Mouse (Mus musculus): ENCODE measurements around the gene Ldlr.
A peak's percentile ranks its signal among the peaks of the same experiment; 100 is the strongest.
"Not testable (repeated sequence)": the region's sequence is repeated elsewhere in the genome, so short reads cannot be mapped to it uniquely, and the experiment has no call there.

The Ldlr gene

DNA sequence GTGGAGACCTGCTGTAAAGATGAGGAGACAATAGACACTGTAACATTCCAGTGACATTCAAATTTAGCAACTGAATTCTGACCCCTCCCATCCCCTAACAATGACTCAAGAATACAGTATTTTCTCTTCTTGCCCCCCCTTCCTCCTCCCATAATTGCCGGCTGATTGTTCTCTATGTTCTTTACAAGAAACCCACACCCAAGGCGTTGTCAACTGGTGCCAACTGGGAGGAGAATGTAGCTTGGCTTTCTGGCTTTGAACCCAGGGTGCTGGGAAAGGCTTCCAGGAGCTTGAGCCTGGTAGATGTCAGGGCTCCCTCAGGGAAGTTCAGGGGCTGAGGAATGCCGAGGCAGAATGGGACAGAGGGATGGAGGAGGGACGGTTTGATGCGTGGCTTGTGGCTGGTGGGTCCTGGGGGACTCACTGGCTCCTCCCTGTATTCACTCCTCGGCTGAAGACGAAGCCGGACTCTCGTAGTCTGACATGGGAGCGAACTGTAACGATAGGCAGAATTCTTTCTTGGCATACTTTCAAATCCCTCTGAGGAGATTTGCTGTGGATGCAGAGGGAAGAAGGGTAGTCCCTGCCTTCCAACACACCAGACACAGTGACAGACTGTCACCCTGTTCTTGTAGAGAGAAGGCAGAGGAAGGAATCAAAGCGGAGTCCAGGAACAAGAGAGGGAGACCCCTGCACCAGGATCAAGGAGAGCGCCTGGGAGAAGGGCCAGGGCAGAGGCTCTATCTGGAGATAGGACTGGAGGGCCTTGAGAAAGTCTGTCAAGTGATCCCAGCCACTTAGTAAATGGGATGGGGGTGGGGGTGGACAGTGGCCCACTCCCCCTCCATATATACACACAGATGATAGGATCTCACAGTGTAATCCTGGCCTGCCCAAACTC lies 45.5 kb downstream of the Ldlr start:
- no peaks in the 10 kb centered on the region for H3K9me3 ChIP-seq (ENCODE audit: low read length)
- H3K4me3 ChIP-seq (replicated peaks; ENCODE audit: low read length) = peak overlapping the region; percentile 75
- peaks cover 88% of the 10 kb centered on the region for H3K4me1 ChIP-seq (replicated peaks; ENCODE audit: low read depth, low read length)
- TF ChIP-seq CTCF (conservative IDR thresholded peaks at IDR 0.05; ENCODE audit: low read length) (no peak), NANOG (IDR thresholded peaks at IDR 0.05; ENCODE audit: borderline replicate concordance, low read length) (peak; percentile 92)
- peaks cover 69% of the 10 kb centered on the region for H3K36me3 ChIP-seq (ENCODE audit: insufficient read depth, low read length)
- H3K27me3 ChIP-seq (ENCODE audit: insufficient read depth, low read length) = no peaks in the 10 kb centered on the region

DNA sequence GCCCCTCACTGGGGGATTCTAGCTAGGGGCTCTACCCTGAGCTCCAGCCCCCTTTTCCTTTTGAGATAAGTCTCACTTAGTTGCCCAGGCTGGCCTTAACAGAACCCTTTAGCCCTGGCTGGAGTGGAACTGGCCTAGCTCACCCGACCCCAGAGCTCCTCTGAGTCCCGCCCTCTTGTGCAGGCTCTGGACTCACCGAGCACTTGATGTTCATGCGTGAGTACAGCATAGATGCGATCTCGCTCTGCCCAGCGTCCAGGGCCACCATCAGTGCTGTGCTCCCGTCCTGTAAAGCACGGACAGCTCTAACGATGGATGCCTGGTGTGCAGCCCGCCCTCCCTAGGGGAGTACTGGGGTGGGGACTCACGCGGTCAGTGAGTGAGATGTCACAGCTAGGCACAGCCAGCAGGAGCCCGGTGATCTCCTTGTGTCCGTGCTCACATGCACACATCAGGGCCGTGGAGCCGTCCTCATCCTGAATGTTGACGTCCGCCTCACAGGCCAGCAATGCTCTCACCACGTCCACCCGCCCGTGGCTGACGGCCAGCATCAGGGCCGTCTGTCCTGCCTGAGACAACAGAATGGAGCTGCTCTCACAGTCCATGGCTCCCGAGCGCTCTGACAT lies 46.4 kb downstream of the Ldlr start:
- H3K27me3 ChIP-seq (ENCODE audit: insufficient read depth, low read length) = no peaks in the 10 kb centered on the region
- peaks cover 88% of the 10 kb centered on the region for H3K4me1 ChIP-seq (replicated peaks; ENCODE audit: low read depth, low read length)
- peak overlapping the region; percentile 75 for H3K4me3 ChIP-seq (replicated peaks; ENCODE audit: low read length)
- H3K9me3 ChIP-seq (ENCODE audit: low read length) = no peaks in the 10 kb centered on the region
- H3K36me3 ChIP-seq (ENCODE audit: insufficient read depth, low read length) = peaks cover 78% of the 10 kb centered on the region
- TF ChIP-seq NANOG (IDR thresholded peaks at IDR 0.05; ENCODE audit: borderline replicate concordance, low read length) (no peak), POU5F1 (IDR thresholded peaks at IDR 0.05; ENCODE audit: borderline replicate concordance, low read length) (no peak), CTCF (conservative IDR thresholded peaks at IDR 0.05; ENCODE audit: low read length) (no peak)

GRCm38 (mm10) chr9:21773396-21773795 lies 50.1 kb downstream of the Ldlr start:
- peaks cover 90% of the 10 kb centered on the region for H3K36me3 ChIP-seq (ENCODE audit: insufficient read depth, low read length)
- H3K27me3 ChIP-seq (ENCODE audit: insufficient read depth, low read length); H3K9me3 ChIP-seq (ENCODE audit: low read length): not testable (repeated sequence)
- peaks cover 78% of the 10 kb centered on the region for H3K4me1 ChIP-seq (replicated peaks; ENCODE audit: low read depth, low read length)
- peak overlapping the region; percentile 65; the same call in 1 of the 2 replicates for H3K4me3 ChIP-seq (replicated peaks; ENCODE audit: low read length)

GRCm38 (mm10) chr9:21774353-21774752 lies 51.1 kb downstream of the Ldlr start:
- Histone ChIP-seq H3K36me3 (ENCODE audit: insufficient read depth, low read length) (peaks cover 92% of the 10 kb centered on the region), H3K4me1 (replicated peaks; ENCODE audit: low read depth, low read length) (peaks cover 76% of the 10 kb centered on the region), H3K4me3 (replicated peaks; ENCODE audit: low read length) (peak overlapping the region; percentile 65), H3K27me3 (ENCODE audit: insufficient read depth, low read length) (no peaks in the 10 kb centered on the region), H3K9me3 (ENCODE audit: low read length) (no peaks in the 10 kb centered on the region)
- TF ChIP-seq CTCF (conservative IDR thresholded peaks at IDR 0.05; ENCODE audit: low read length) (no peak), POU5F1 (IDR thresholded peaks at IDR 0.05; ENCODE audit: borderline replicate concordance, low read length) (no peak), NANOG (IDR thresholded peaks at IDR 0.05; ENCODE audit: borderline replicate concordance, low read length) (no peak)

GRCm38 (mm10) chr9:21777726-21778125 lies 54.4 kb downstream of the Ldlr start:
- peaks cover 92% of the 10 kb centered on the region for H3K36me3 ChIP-seq (ENCODE audit: insufficient read depth, low read length)
- H3K9me3 ChIP-seq (ENCODE audit: low read length) = no peaks in the 10 kb centered on the region
- no peak for TF ChIP-seq CTCF (conservative IDR thresholded peaks at IDR 0.05; ENCODE audit: low read length)
- TF ChIP-seq NANOG (IDR thresholded peaks at IDR 0.05; ENCODE audit: borderline replicate concordance, low read length) = no peak
- no peak for TF ChIP-seq POU5F1 (IDR thresholded peaks at IDR 0.05; ENCODE audit: borderline replicate concordance, low read length)
- no peaks in the 10 kb centered on the region for H3K27me3 ChIP-seq (ENCODE audit: insufficient read depth, low read length)
- H3K4me3 ChIP-seq (replicated peaks; ENCODE audit: low read length) = no peak overlapping the region
- peaks cover 74% of the 10 kb centered on the region for H3K4me1 ChIP-seq (replicated peaks; ENCODE audit: low read depth, low read length)

DNA sequence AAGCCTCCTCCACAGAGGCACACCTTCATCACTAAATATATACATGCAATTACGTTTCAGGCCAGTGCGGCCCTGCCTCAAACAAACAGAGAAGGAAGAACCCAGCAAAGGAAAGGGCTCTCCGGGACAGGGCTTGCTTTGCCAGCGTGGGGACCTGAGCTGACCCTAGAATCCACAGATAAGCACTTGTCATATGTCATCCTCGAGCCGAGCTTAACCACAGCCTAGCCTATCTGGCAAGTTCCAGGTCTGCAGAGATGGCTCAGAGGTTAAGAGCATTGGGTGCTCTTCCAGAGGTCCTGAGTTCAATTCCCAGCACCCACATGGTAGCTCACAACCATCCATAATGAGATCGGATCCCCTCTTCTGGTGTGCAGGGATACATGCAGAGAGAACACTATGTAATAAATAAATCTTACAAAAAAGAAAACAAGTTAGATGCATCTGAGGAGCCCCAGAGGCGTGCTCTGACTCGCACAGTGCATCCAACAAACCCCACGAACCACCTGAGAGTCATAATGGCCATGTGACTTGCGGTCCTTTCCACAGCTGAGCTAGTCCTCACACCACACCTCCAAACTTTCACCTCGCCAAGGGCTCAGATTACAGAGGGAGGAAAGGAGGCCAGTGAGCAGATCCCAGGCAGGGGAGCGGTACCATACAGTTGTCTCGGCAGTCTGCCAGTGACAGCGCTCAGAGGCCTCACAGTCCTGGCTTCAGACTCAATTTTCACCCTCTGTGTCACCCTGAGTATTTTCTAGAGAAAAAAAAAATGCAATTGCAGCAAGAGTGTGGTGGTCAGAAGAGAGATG lies 58.6 kb downstream of the Ldlr start:
- Histone ChIP-seq H3K36me3 (ENCODE audit: insufficient read depth, low read length) (peaks cover 93% of the 10 kb centered on the region), H3K4me1 (replicated peaks; ENCODE audit: low read depth, low read length) (peaks cover 73% of the 10 kb centered on the region), H3K4me3 (replicated peaks; ENCODE audit: low read length) (no peak overlapping the region), H3K27me3 (ENCODE audit: insufficient read depth, low read length) (no peaks in the 10 kb centered on the region), H3K9me3 (ENCODE audit: low read length) (no peaks in the 10 kb centered on the region)
- TF ChIP-seq CTCF (conservative IDR thresholded peaks at IDR 0.05; ENCODE audit: low read length) = no peak
- TF ChIP-seq NANOG (IDR thresholded peaks at IDR 0.05; ENCODE audit: borderline replicate concordance, low read length) = no peak
- TF ChIP-seq POU5F1 (IDR thresholded peaks at IDR 0.05; ENCODE audit: borderline replicate concordance, low read length) = no peak

DNA sequence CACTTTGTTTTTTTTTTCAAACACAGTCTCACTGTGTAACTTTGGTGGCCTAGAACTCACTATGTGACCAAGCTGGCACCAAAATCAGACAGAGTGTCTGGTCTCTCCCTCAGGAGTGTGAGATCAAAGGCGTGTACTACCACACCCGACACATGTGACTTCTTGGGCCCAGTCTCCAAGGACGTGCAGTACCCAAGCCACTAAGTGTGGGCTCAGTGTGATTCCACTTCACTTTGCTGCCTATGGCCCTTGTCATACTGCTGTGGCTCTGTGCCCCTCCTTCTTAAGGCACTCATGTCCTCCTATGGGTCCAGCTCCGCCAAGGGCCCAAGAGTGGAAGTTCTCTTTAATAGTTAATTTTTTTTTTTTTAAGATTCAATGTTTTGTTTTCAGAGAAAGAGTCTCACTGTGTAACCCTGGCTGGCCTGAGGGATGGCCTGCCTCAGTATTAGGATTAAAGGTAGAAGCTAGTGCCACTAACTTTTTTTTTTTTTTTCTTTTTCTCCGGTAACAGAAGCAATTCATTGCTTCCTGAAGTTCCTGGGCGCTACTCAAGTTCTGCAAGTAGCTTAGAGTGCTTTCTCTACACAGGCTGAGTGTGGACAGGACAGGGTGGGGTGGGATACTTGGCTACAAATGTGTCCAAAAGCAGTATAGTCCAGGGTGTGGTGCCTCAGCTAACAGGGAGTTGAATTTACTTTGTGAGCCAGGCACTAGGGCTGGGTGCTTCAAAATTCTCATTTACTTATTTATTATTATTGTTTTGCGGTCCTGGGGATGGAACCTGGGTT lies 61.4 kb downstream of the Ldlr start:
- TF ChIP-seq CTCF (conservative IDR thresholded peaks at IDR 0.05; ENCODE audit: low read length) (no peak), POU5F1 (IDR thresholded peaks at IDR 0.05; ENCODE audit: borderline replicate concordance, low read length) (no peak), NANOG (IDR thresholded peaks at IDR 0.05; ENCODE audit: borderline replicate concordance, low read length) (no peak)
- peak overlapping the region; percentile 39; the same call in 1 of the 2 replicates for H3K4me3 ChIP-seq (replicated peaks; ENCODE audit: low read length)
- no peaks in the 10 kb centered on the region for H3K9me3 ChIP-seq (ENCODE audit: low read length)
- peaks cover 92% of the 10 kb centered on the region for H3K36me3 ChIP-seq (ENCODE audit: insufficient read depth, low read length)
- H3K27me3 ChIP-seq (ENCODE audit: insufficient read depth, low read length) = no peaks in the 10 kb centered on the region
- H3K4me1 ChIP-seq (replicated peaks; ENCODE audit: low read depth, low read length) = peaks cover 90% of the 10 kb centered on the region

GRCm38 (mm10) chr9:21786309-21786708 lies 63.0 kb downstream of the Ldlr start:
- Histone ChIP-seq H3K4me1 (replicated peaks; ENCODE audit: low read depth, low read length) (peaks cover 93% of the 10 kb centered on the region), H3K36me3 (ENCODE audit: insufficient read depth, low read length) (peaks cover 92% of the 10 kb centered on the region)
- H3K4me3 ChIP-seq (replicated peaks; ENCODE audit: low read length); H3K27me3 ChIP-seq (ENCODE audit: insufficient read depth, low read length); H3K9me3 ChIP-seq (ENCODE audit: low read length): not testable (repeated sequence)

All from E14TG2a.4 (cell line).